Mouse (Mus musculus) B cell, adult 62 days (primary cell): ENCODE measurements around the gene Kif15. TPM values are rescaled to one million over a fixed set of nuclear protein-coding genes. Genes with fewer than 3 reads are reported as not detected.

Source experiments
- total RNA-seq: library from RNA; stranded (reverse); gene quantifications from 4 replicates; pipeline ENCODE4 v1.2.4, GENCODE M21; 2023

Kif15 gene
- total RNA-seq, result 1.8 to 5.3 TPM (median 5.0 TPM) in 4 replicates

DNA sequence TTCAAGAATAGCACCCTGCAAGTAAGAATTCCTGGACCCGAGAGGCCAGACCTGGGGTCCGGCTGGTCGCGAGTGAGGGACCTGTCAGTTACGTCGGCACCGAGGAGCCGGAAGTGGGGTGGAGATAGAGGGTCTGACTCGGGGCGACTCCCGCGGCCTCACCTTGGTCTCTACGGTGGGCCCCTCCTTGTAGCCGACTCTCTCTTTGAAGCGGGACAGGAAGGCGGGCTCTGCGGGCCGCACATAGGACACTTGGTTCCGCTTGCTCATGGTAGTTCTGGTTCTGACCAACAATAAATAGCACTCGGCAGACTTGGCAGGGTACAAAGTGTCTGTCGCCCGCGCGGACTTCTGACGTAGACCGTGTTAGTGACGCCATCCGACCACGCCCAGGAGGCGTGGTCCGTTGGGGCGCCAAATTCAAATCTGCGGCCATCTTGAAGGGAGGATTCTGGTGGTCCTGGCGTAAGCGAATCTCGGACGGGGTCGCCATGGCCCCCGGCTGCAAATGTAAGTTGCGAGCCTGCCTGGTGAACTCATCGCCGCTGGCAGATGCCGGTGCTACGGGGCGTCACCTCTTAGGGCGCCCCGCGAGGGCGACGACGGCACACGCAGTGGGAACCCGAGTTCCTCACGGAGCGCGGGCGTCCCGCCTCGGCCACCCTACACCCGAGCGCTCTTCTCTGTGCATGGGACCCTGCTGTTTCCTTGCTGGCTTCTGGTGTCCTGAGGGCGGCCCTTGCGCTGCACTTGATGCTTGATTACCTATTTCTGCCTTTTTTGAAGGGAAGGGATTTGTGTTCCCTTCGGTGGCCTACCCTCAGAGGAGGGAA lies at the start of gene Kif15, which contains the start of gene 1110059G10Rik:
Kif15 (plus strand) TSS at position 404 of the 833 bp plus-strand sequence.
1110059G10Rik (minus strand) TSS at position 358 of the 833 bp plus-strand sequence.

GRCm38 (mm10) chr9:122922936-122923381 lies 27.9 kb upstream of the Kif15 start, which contains the start of gene Zfp105:
Gene Zfp105 (plus strand): TSS chr9:122923072.

DNA sequence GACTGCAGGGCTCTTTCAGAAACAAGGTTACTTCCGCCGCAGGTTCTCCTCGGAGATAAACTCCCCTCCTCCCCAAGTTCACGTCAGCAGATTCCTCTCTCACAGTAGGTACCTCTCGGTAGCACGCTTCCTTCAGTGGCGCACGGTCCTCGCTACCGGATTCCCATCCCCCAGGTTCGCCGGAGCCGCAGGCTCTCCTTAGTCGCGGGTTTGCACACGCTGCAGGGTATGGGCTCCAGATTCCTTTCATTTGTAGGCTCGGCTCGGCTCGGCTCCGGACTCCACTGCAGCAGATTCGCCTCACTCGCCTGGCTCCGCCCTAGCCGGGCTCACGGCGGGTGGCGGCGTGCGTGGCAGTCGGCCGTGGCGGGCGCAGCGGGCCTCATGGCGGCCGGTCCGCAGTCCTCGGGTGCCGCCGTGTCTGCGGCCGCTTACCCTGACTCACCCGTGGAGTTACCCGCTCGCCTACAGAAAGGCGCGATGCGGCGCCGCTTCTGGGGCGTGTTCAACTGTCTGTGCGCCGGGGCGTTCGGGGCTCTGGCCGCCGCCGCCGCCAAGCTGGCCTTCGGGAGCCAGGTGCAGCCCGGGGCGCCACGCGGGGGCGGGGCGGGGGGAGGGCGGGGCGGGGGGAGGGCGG lies 70.3 kb downstream of the Kif15 start, which contains the start of gene Tmem42:
Tmem42 (plus strand) TSS at position 332 of the 637 bp plus-strand sequence.

DNA sequence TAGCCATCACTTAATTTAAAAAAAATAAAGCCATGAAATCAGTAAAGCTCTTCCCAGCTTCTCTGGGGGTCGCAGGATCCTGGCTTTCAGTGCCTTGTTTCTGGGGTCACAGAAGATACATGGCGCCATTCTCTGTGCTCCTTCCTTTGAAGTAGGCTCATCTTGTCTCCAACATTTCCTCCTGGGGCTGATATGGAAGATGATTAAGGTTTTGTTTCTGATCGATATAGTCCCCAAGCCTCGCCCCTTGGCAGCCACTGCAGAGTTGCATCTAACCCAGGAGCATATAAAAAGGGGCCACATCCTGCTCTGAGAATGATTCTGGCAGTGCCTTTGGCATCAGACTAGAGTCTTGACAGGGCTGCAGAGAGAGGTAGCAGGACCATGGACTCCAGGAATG lies 83.6 kb downstream of the Kif15 start, which contains the start of gene Tgm4:
Tgm4 (plus strand) TSS at position 301 of the 400 bp plus-strand sequence.

Other genes with a start within 250 kb of the Kif15 start
- gene Topaz1, start 203.7 kb upstream of the Kif15 start, total RNA-seq, result not detected in 4 replicates
- 13.4 to 15.7 TPM (median 14.3 TPM) in 4 replicates for gene Tcaim, start 145.5 kb upstream of the Kif15 start, total RNA-seq
- not detected in 4 replicates for gene Gm35549, start 107.0 kb upstream of the Kif15 start, total RNA-seq
- gene Zfp445, start 85.0 kb upstream of the Kif15 start, total RNA-seq, result 140 to 159 TPM (median 150 TPM) in 4 replicates
- 2.8 to 4.1 TPM (median 3.4 TPM) in 4 replicates for gene Zkscan7, start 65.4 kb upstream of the Kif15 start, total RNA-seq
- not detected in 4 replicates for gene Zfp105, start 28.0 kb upstream of the Kif15 start, total RNA-seq
- 38.4 to 54.6 TPM (median 50.7 TPM) in 4 replicates for gene 1110059G10Rik, start within 50 bp of the Kif15 start, total RNA-seq
- gene Tmem42, start 70.3 kb downstream of the Kif15 start, total RNA-seq, result 14.2 to 17.5 TPM (median 15.6 TPM) in 4 replicates
- 0.56 to 0.83 TPM (median 0.70 TPM) in 3 of 4 replicates, not detected in the other for gene Tgm4, start 83.7 kb downstream of the Kif15 start, total RNA-seq
- gene Zdhhc3, start 162.2 kb downstream of the Kif15 start, total RNA-seq, result 41.4 to 47.2 TPM (median 43.8 TPM) in 4 replicates
- 35.4 to 41.0 TPM (median 36.9 TPM) in 4 replicates for gene Exosc7, start 162.2 kb downstream of the Kif15 start, total RNA-seq
- 0.81 TPM in 1 of 4 replicates, not detected in the others for gene Clec3b, start 199.9 kb downstream of the Kif15 start, total RNA-seq